In genomic region chr13:25105671-25106070, GRCm38 (mm10) we compare ENCODE assay signal across 11 mouse cellular contexts.
"Had no signal": no experiment of that assay in that cellular context is flagged by ENCODE, and none has a peak within 500 bp of the region (broad histone marks: within the 10 kb centered on the region; RNA-seq: fewer than 3 reads in every experiment).

No protein-coding gene starts in this region.

- DNase-seq: lung, postnatal 14 days; right cerebral cortex, postnatal 14 days; thymus, postnatal 4 days had no signal

- ATAC-seq: liver, embryonic 12.5 days; midbrain, embryonic 16.5 days had no signal

- H3K9me3 ChIP-seq: hindbrain, embryonic 15.5 days; limb, embryonic 15.5 days; liver, embryonic 12.5 days; lung, embryonic 15.5 days; midbrain, embryonic 12.5 days; stomach, embryonic 15.5 days had no signal

- H3K9ac ChIP-seq: hindbrain, embryonic 15.5 days; limb, embryonic 15.5 days; liver, embryonic 12.5 days; lung, embryonic 15.5 days; midbrain, embryonic 12.5 days; stomach, embryonic 15.5 days had no signal

- H3K36me3 ChIP-seq: hindbrain, embryonic 15.5 days; limb, embryonic 15.5 days; liver, embryonic 12.5 days; lung, embryonic 15.5 days; midbrain, embryonic 12.5 days; stomach, embryonic 15.5 days had no signal

- H3K27ac ChIP-seq: hindbrain, embryonic 15.5 days; left cerebral cortex, adult 2 months; limb, embryonic 15.5 days; liver, embryonic 12.5 days; lung, embryonic 15.5 days; midbrain, embryonic 12.5 days; stomach, embryonic 15.5 days had no signal

- H3K4me1 ChIP-seq: hindbrain, embryonic 15.5 days; limb, embryonic 15.5 days; liver, embryonic 12.5 days; lung, embryonic 15.5 days; midbrain, embryonic 12.5 days; stomach, embryonic 15.5 days had no signal

- H3K4me2 ChIP-seq: hindbrain, embryonic 15.5 days; limb, embryonic 15.5 days; liver, embryonic 12.5 days; lung, embryonic 15.5 days; midbrain, embryonic 12.5 days; stomach, embryonic 15.5 days had no signal

- H3K27me3 ChIP-seq: hindbrain, embryonic 15.5 days; limb, embryonic 15.5 days; lung, embryonic 15.5 days; midbrain, embryonic 12.5 days; stomach, embryonic 15.5 days had no signal

- H3K4me3 ChIP-seq: hindbrain, embryonic 15.5 days; left cerebral cortex, adult 2 months; limb, embryonic 15.5 days; liver, embryonic 12.5 days; lung, embryonic 15.5 days; midbrain, embryonic 12.5 days; stomach, embryonic 15.5 days had no signal
